Mouse (Mus musculus) urinary bladder, postnatal 0 days (tissue): ENCODE results near the gene Olfr801. TPM values are rescaled to one million over a fixed set of nuclear protein-coding genes. Genes with fewer than 3 reads are reported as not detected.

Experiments
- polyA plus RNA-seq: library from polyadenylated mRNA; unstranded; fragments of >200 nt; fragmentation: Nextera tagmentation; extraction: Ambion mirVana; gene quantifications from 2 replicates; pipeline ENCODE4 v1.2.1, GENCODE M21; 2015

Olfr801 gene
- not detected in 2 replicates for polyA plus RNA-seq

GRCm38 (mm10) chr10:129673765-129674164, at the start of gene Olfr801:
Gene Olfr801 (minus strand): TSS chr10:129673865.

GRCm38 (mm10) chr10:129702910-129703309, 29.2 kb upstream of the Olfr801 start, which contains the start of gene Olfr804:
Gene Olfr804 (plus strand): TSS chr10:129703210.

GRCm38 (mm10) chr10:129694186-129694585, 20.5 kb upstream of the Olfr801 start, which contains the start of gene Olfr803:
Gene Olfr803 (minus strand): TSS chr10:129694286.

GRCm38 (mm10) chr10:129688069-129688468, 14.4 kb upstream of the Olfr801 start, which contains the start of gene Olfr802:
Gene Olfr802 (minus strand): TSS chr10:129688169.

GRCm38 (mm10) chr10:129657394-129657793, 16.3 kb downstream of the Olfr801 start, which contains the start of gene Olfr800:
Gene Olfr800 (plus strand): TSS chr10:129657694.

GRCm38 (mm10) chr10:129637184-129637583, 36.5 kb downstream of the Olfr801 start, which contains the start of gene Olfr799:
Gene Olfr799 (plus strand): TSS chr10:129637484.

GRCm38 (mm10) chr10:129627834-129628233, 45.8 kb downstream of the Olfr801 start, which contains the start of gene Olfr798:
Gene Olfr798 (minus strand): TSS chr10:129627934.

Other genes starting within 250 kb of the Olfr801 start
- not detected in 2 replicates for gene Olfr786, start 246.6 kb downstream of the Olfr801 start, polyA plus RNA-seq
- gene Olfr787, start 212.0 kb downstream of the Olfr801 start, polyA plus RNA-seq, result not detected in 2 replicates
- gene Olfr788, start 202.9 kb downstream of the Olfr801 start, polyA plus RNA-seq, result not detected in 2 replicates
- gene Olfr789, start 189.1 kb downstream of the Olfr801 start, polyA plus RNA-seq, result not detected in 2 replicates
- gene Olfr790, start 175.4 kb downstream of the Olfr801 start, polyA plus RNA-seq, result not detected in 2 replicates
- not detected in 2 replicates for gene Olfr791, start 152.1 kb downstream of the Olfr801 start, polyA plus RNA-seq
- not detected in 2 replicates for gene Olfr792, start 134.7 kb downstream of the Olfr801 start, polyA plus RNA-seq
- not detected in 2 replicates for gene Olfr794, start 106.2 kb downstream of the Olfr801 start, polyA plus RNA-seq
- not detected in 2 replicates for gene Olfr796, start 61.3 kb downstream of the Olfr801 start, polyA plus RNA-seq
- not detected in 2 replicates for gene Olfr798, start 45.9 kb downstream of the Olfr801 start, polyA plus RNA-seq
- gene Olfr799, start 36.4 kb downstream of the Olfr801 start, polyA plus RNA-seq, result not detected in 2 replicates
- not detected in 2 replicates for gene Olfr800, start 16.2 kb downstream of the Olfr801 start, polyA plus RNA-seq
- gene Olfr802, start 14.3 kb upstream of the Olfr801 start, polyA plus RNA-seq, result not detected in 2 replicates
- gene Olfr803, start 20.4 kb upstream of the Olfr801 start, polyA plus RNA-seq, result not detected in 2 replicates
- not detected in 2 replicates for gene Olfr804, start 29.3 kb upstream of the Olfr801 start, polyA plus RNA-seq
- not detected in 2 replicates for gene Olfr805, start 55.5 kb upstream of the Olfr801 start, polyA plus RNA-seq
- not detected in 2 replicates for gene Olfr806, start 68.1 kb upstream of the Olfr801 start, polyA plus RNA-seq
- not detected in 2 replicates for gene Olfr807, start 83.9 kb upstream of the Olfr801 start, polyA plus RNA-seq
- not detected in 2 replicates for gene Olfr808, start 91.6 kb upstream of the Olfr801 start, polyA plus RNA-seq
- gene Olfr809, start 100.8 kb upstream of the Olfr801 start, polyA plus RNA-seq, result not detected in 2 replicates
- gene Olfr810, start 121.1 kb upstream of the Olfr801 start, polyA plus RNA-seq, result not detected in 2 replicates
- gene Olfr811, start 130.5 kb upstream of the Olfr801 start, polyA plus RNA-seq, result not detected in 2 replicates
- gene Olfr812, start 172.2 kb upstream of the Olfr801 start, polyA plus RNA-seq, result not detected in 2 replicates
- not detected in 2 replicates for gene Olfr813, start 181.5 kb upstream of the Olfr801 start, polyA plus RNA-seq
- gene Olfr814, start 206.0 kb upstream of the Olfr801 start, polyA plus RNA-seq, result not detected in 2 replicates
- gene Olfr815, start 232.0 kb upstream of the Olfr801 start, polyA plus RNA-seq, result not detected in 2 replicates
- not detected in 2 replicates for gene Olfr816, start 241.7 kb upstream of the Olfr801 start, polyA plus RNA-seq